Mouse (Mus musculus) cerebellum, adult 2 months (tissue): ENCODE data around the gene Ssb.

Experiments used
- CTCF ChIP-seq: fragments of 200-500 bp; IDR thresholded peaks from 2 replicates; pipeline ENCODE4 v1.5.1; 2011; ENCODE audit warnings: low read depth, mild to moderate bottlenecking, control low read depth, low read length, moderate library complexity, borderline replicate concordance; ENCODE audit not compliant: insufficient read depth
- POLR2A ChIP-seq: fragments of 200-500 bp; IDR thresholded peaks from 2 replicates; pipeline ENCODE4 v1.6.1; 2011; ENCODE audit warnings: low read length, control low read depth, borderline replicate concordance; ENCODE audit not compliant: insufficient read depth

GRCm38 (mm10) chr2:69862117-69862657 is 825 bp downstream of the Ssb start:
- no peak for TF ChIP-seq CTCF
- no peak for TF ChIP-seq POLR2A
